Mouse (Mus musculus) embryonic facial prominence, embryonic 11.5 days (tissue): ENCODE measurements around the gene Otop2. TPM values are rescaled to one million over a fixed set of nuclear protein-coding genes. Genes with fewer than 3 reads are reported as not detected.

ENCODE experiments used
- polyA plus RNA-seq: library from polyadenylated mRNA; unstranded; fragments of >200 nt; fragmentation: Nextera tagmentation; extraction: Ambion mirVana; gene quantifications from 2 replicates; pipeline ENCODE4 v1.2.1, GENCODE M21; 2014

The Otop2 gene
- polyA plus RNA-seq, 1 experiment from 2014 or later: not detected

Other genes with a start within 250 kb of the Otop2 start
- not detected in 2 replicates for gene Cd300e, start 245.0 kb upstream of the Otop2 start, polyA plus RNA-seq
- 1.4 and 1.9 TPM in 2 replicates for gene Rab37, start 215.7 kb upstream of the Otop2 start, polyA plus RNA-seq
- gene Cd300lf, start 173.2 kb upstream of the Otop2 start, polyA plus RNA-seq: not detected in 2 replicates
- gene Slc9a3r1, start 143.8 kb upstream of the Otop2 start, polyA plus RNA-seq: 31.3 and 36.0 TPM in 2 replicates
- 6.9 and 7.7 TPM in 2 replicates for gene Tmem104, start 119.7 kb upstream of the Otop2 start, polyA plus RNA-seq
- gene Nat9, start 119.3 kb upstream of the Otop2 start, polyA plus RNA-seq: 15.5 and 19.5 TPM in 2 replicates
- 0.04 and 0.06 TPM in 2 replicates for gene Grin2c, start 39.9 kb upstream of the Otop2 start, polyA plus RNA-seq
- gene Fdxr, start 30.1 kb upstream of the Otop2 start, polyA plus RNA-seq: 12.4 and 12.5 TPM in 2 replicates
- gene Fads6, start 9.5 kb upstream of the Otop2 start, polyA plus RNA-seq: 0.14 and 0.28 TPM in 2 replicates
- not detected in 2 replicates for gene Ush1g, start 14.9 kb downstream of the Otop2 start, polyA plus RNA-seq
- not detected in 2 replicates for gene Otop3, start 27.6 kb downstream of the Otop2 start, polyA plus RNA-seq
- gene Hid1, start 60.6 kb downstream of the Otop2 start, polyA plus RNA-seq: 6.9 and 7.1 TPM in 2 replicates
- 15.2 and 15.7 TPM in 2 replicates for gene Cdr2l, start 74.8 kb downstream of the Otop2 start, polyA plus RNA-seq
- 217 and 221 TPM in 2 replicates for gene Mrpl58, start 96.6 kb downstream of the Otop2 start, polyA plus RNA-seq
- gene Atp5h, start 112.8 kb downstream of the Otop2 start, polyA plus RNA-seq: 893 and 931 TPM in 2 replicates
- gene Kctd2, start 113.0 kb downstream of the Otop2 start, polyA plus RNA-seq: 18.8 and 21.0 TPM in 2 replicates
- gene Trim80, start 133.4 kb downstream of the Otop2 start, polyA plus RNA-seq: not detected in 2 replicates
- gene Slc16a5, start 155.3 kb downstream of the Otop2 start, polyA plus RNA-seq: 0.22 TPM in 1 of 2 replicates, not detected in the other
- gene Armc7, start 168.5 kb downstream of the Otop2 start, polyA plus RNA-seq: 8.1 and 8.7 TPM in 2 replicates
- gene Nt5c, start 184.7 kb downstream of the Otop2 start, polyA plus RNA-seq: 67.4 and 70.7 TPM in 2 replicates
- 654 and 692 TPM in 2 replicates for gene Jpt1, start 207.2 kb downstream of the Otop2 start, polyA plus RNA-seq
- gene Sumo2, start 229.1 kb downstream of the Otop2 start, polyA plus RNA-seq: 1,638 and 1,712 TPM in 2 replicates